Mouse (Mus musculus): Measurements from ENCODE around the gene Agap1. TPM values are rescaled to one million over a fixed set of nuclear protein-coding genes. Genes with fewer than 3 reads are reported as not detected.

Agap1 gene
- polyA plus RNA-seq, 1 experiment from 2014 or later, result 7.6 TPM

DNA sequence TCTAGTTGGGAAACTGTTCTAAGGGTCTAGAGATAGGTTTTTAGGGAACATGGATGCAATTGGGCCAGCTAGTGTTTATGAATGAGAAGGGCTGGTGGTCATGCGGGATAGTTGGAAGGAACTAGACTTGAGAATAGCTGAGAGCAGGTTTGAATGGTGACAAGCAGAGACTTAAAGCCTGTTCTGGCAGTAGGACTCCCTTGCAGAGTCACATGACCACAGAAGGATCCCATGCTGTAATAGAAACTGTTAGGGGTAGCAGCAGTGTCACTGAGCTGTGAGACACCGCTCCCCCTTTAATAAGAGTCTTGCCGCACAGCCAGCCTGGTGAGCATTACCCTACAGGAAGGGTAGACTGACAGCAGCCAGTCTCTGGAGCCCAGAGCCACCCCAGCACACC lies 201.6 kb downstream of the Agap1 start:
- no peaks in the 10 kb centered on the region for H3K27me3 ChIP-seq (ENCODE audit: control insufficient read depth, insufficient read depth, low read depth, low read length)
- 87% methylated on average over 3 of the region's 3 CpGs for WGBS
- no peaks in the 10 kb centered on the region for H3K9me3 ChIP-seq (ENCODE audit: control insufficient read depth, low read length)
- H3K4me1 ChIP-seq (replicated peaks; ENCODE audit: control insufficient read depth, insufficient read depth, low read length), result peaks cover 9% of the 10 kb centered on the region
- H3K4me2 ChIP-seq (ENCODE audit: low read depth, low read length), result no peak overlapping the region
- no peak overlapping the region for H3K4me3 ChIP-seq (ENCODE audit: low read length)
- 0 out of 2 replicates have a peak, but pooled peaks have one; percentile 5 for ATAC-seq (ENCODE audit: low read depth)
- no peaks in the 10 kb centered on the region for H3K36me3 ChIP-seq (ENCODE audit: control insufficient read depth, insufficient read depth, low read length)
- no peak overlapping the region for H3K27ac ChIP-seq (ENCODE audit: low read length)
- no peak overlapping the region for H3K9ac ChIP-seq (ENCODE audit: low read length)

DNA sequence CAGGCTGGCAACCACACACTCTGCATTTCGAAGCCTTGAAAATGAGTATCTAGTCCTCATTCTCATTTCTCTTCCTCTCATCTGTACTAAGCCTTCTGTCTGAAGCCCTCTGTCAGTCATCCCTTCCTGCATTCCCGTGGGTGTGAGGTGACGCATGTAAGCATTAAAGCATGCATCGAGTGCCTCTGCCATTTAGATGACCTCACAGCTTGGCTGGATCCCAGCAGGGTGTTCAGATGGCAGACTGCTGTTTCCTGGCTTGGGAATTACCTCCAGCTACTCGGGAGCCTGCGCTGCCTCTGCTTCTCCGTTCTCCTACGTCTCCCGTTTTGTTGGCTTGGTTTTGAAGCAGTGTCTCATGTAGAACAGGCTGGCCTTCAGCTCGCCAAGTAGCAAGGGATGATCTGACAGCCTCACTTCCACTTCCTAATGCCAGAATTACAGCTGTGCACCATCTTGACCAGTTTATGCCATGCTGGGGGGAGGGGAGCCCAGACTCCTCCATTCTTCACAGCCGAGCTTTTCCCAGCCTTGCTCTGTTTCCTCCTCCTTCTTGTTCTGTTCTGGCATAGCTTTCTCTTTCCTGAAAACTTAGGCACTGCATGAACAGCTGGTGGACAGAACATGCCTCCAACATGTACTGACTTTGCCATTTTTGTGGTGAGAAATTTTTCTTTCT lies 202.2 kb downstream of the Agap1 start:
- Histone ChIP-seq H3K4me3 (ENCODE audit: low read length) (no peak overlapping the region), H3K27me3 (ENCODE audit: control insufficient read depth, insufficient read depth, low read depth, low read length) (no peaks in the 10 kb centered on the region), H3K9ac (ENCODE audit: low read length) (no peak overlapping the region), H3K27ac (ENCODE audit: low read length) (0 out of 2 replicates have a peak overlapping the region, but pooled peaks have one; percentile 14), H3K36me3 (ENCODE audit: control insufficient read depth, insufficient read depth, low read length) (no peaks in the 10 kb centered on the region), H3K4me2 (ENCODE audit: low read depth, low read length) (peak overlapping the region; percentile 37), H3K9me3 (ENCODE audit: control insufficient read depth, low read length) (no peaks in the 10 kb centered on the region), H3K4me1 (replicated peaks; ENCODE audit: control insufficient read depth, insufficient read depth, low read length) (peaks cover 9% of the 10 kb centered on the region)
- peak; percentile 79 for ATAC-seq (ENCODE audit: low read depth)
- 22% methylated on average over 11 of the region's 11 CpGs for WGBS

DNA sequence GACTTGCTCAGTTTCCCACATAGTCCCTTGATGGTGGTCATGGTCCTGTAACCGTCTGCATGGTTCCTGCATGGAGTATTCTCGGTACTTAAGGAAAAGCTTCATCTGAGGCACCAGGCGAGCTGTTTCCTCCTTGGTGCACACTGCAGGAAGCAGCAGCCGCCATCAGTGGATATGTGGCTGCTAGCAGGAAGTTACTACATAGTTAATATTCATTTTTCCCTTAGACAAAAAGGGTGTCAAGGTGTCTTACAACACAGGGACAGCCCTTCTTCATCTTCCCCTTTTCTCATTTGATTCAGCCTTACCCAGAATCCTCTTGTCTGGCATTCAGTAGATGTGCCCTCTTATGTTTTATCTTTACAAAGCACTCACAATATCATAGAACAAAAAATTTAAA lies 206.2 kb downstream of the Agap1 start:
- no peak overlapping the region for H3K4me2 ChIP-seq (ENCODE audit: low read depth, low read length)
- ATAC-seq (ENCODE audit: low read depth), result no peak
- no peaks in the 10 kb centered on the region for H3K27me3 ChIP-seq (ENCODE audit: control insufficient read depth, insufficient read depth, low read depth, low read length)
- no peaks in the 10 kb centered on the region for H3K9me3 ChIP-seq (ENCODE audit: control insufficient read depth, low read length)
- no peak overlapping the region for H3K4me3 ChIP-seq (ENCODE audit: low read length)
- no peak overlapping the region for H3K9ac ChIP-seq (ENCODE audit: low read length)
- H3K27ac ChIP-seq (ENCODE audit: low read length), result no peak overlapping the region
- WGBS, result 75% methylated on average over 4 of the region's 4 CpGs
- no peaks in the 10 kb centered on the region for H3K36me3 ChIP-seq (ENCODE audit: control insufficient read depth, insufficient read depth, low read length)
- H3K4me1 ChIP-seq (replicated peaks; ENCODE audit: control insufficient read depth, insufficient read depth, low read length), result peaks cover 9% of the 10 kb centered on the region

DNA sequence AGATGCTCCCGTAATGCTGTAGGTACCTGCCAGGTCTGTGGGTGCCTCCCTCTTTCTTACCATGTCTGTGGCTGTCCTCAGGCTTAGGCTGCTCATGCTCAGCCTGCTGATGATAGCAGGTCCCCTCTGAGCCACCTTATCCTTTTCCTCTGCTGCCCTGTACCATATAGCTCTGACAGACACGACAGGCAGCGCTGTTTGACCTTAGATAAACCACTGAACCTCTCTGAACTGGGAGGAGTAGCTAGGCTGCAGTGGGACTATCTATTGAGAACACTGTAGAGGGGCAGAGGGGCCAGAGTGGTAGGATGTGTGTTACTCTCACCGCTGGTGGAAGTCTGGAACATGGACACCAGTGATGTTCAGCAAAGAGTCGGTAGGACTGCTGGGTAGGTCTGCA lies 211.5 kb downstream of the Agap1 start:
- Histone ChIP-seq H3K36me3 (ENCODE audit: control insufficient read depth, insufficient read depth, low read length) (peaks cover 6% of the 10 kb centered on the region), H3K27me3 (ENCODE audit: control insufficient read depth, insufficient read depth, low read depth, low read length) (no peaks in the 10 kb centered on the region), H3K27ac (ENCODE audit: low read length) (no peak overlapping the region), H3K4me2 (ENCODE audit: low read depth, low read length) (no peak overlapping the region), H3K4me1 (replicated peaks; ENCODE audit: control insufficient read depth, insufficient read depth, low read length) (no peaks in the 10 kb centered on the region), H3K4me3 (ENCODE audit: low read length) (no peak overlapping the region), H3K9me3 (ENCODE audit: control insufficient read depth, low read length) (no peaks in the 10 kb centered on the region), H3K9ac (ENCODE audit: low read length) (no peak overlapping the region)
- 86% methylated on average over 5 of the region's 5 CpGs for whole genome bisulfite sequencing
- ATAC-seq (ENCODE audit: low read depth), result no peak

DNA sequence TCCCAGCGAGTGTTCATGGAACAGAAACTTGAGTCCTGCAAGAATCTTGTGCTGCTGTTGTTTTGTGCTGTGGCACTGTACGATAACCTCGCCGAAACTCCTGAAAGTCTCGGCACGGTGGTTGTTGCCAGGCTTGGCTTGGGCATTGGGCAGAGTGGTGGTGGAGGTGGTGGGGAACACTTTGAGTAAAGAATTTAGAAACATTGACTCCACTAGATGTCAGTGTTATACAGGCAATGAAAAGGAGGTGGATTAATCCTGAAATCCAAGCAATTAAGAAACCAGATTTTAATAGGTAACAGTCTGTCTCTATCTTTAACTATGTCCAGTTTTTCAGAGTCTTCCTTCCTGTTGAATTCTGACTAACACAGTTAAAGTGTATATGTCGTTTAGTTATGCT lies 212.8 kb downstream of the Agap1 start:
- no peak for ATAC-seq (ENCODE audit: low read depth)
- 84% methylated on average over 7 of the region's 7 CpGs for WGBS

DNA sequence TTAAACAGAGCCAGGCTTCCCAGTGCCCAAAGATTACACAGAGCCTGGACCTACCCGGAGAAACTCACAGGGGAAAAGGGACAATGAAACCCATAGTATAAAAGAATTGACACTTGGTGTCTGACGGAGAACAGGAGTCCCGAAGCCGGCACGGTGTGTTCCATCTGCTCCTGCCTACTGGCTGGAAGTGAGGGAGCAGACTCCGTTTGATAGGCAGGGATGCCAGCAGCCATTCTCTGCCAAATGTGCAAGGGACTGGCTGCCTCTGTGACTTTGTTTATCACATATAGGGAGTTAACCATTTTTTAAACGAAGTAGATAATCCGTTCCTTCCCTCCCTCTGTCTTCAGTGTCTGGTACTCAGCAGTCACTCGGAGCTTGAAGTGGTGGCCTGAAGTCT lies 214.0 kb downstream of the Agap1 start:
- Histone ChIP-seq H3K9ac (ENCODE audit: low read length) (no peak overlapping the region), H3K27ac (ENCODE audit: low read length) (no peak overlapping the region), H3K36me3 (ENCODE audit: control insufficient read depth, insufficient read depth, low read length) (peaks cover 16% of the 10 kb centered on the region), H3K4me3 (ENCODE audit: low read length) (no peak overlapping the region), H3K4me1 (replicated peaks; ENCODE audit: control insufficient read depth, insufficient read depth, low read length) (no peaks in the 10 kb centered on the region), H3K27me3 (ENCODE audit: control insufficient read depth, insufficient read depth, low read depth, low read length) (no peaks in the 10 kb centered on the region), H3K4me2 (ENCODE audit: low read depth, low read length) (no peak overlapping the region), H3K9me3 (ENCODE audit: control insufficient read depth, low read length) (0 out of 2 replicates have a peak, but pooled peaks cover under 1% of the 10 kb centered on the region)
- ATAC-seq (ENCODE audit: low read depth), result no peak
- WGBS, result 68% methylated on average over 9 of the region's 9 CpGs

More for the DNA sequence above, 212.8 kb downstream of the Agap1 start:
- no peaks in the 10 kb centered on the region for H3K27me3 ChIP-seq (ENCODE audit: control insufficient read depth, insufficient read depth, low read depth, low read length)
- H3K9ac ChIP-seq (ENCODE audit: low read length), result no peak overlapping the region
- H3K4me2 ChIP-seq (ENCODE audit: low read depth, low read length), result no peak overlapping the region
- no peaks in the 10 kb centered on the region for H3K9me3 ChIP-seq (ENCODE audit: control insufficient read depth, low read length)
- H3K36me3 ChIP-seq (ENCODE audit: control insufficient read depth, insufficient read depth, low read length), result peaks cover 10% of the 10 kb centered on the region
- H3K27ac ChIP-seq (ENCODE audit: low read length), result no peak overlapping the region
- no peaks in the 10 kb centered on the region for H3K4me1 ChIP-seq (replicated peaks; ENCODE audit: control insufficient read depth, insufficient read depth, low read length)
- H3K4me3 ChIP-seq (ENCODE audit: low read length), result no peak overlapping the region

DNA sequence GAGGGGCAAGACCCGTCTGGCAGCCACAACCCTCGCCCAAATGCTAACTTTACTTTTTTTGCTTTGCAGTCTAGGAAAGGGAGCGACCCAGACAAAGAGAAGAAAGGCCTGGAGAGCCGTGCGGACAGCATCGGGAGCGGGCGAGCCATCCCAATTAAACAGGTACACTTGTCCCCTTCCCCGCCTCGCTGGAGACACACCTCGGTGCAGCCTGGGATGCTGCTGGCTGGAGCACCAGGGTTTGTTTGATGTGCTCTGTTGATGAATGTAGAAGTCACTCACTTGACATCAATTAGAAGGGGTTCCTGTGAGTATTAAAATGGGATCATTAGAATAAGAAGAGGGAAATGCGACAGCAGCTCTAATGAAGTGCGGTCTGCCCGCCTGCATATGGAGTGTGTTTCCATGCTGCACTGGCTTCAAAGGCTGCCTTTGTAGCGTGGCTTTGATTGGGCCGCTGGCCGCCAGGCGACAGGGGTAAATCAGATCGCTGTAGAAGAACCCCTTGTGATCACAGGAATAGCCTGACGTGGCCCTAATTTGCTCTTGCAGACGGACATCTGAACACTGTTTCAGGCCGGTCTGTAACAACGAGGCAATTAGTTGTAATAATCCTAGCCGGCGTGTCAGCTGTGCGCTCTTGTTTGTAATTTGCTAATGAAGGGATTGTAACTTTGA lies 216.6 kb downstream of the Agap1 start:
- peaks cover 2% of the 10 kb centered on the region; the same call in 1 of the 2 replicates for H3K4me1 ChIP-seq (replicated peaks; ENCODE audit: control insufficient read depth, insufficient read depth, low read length)
- H3K4me2 ChIP-seq (ENCODE audit: low read depth, low read length), result no peak overlapping the region
- no peaks in the 10 kb centered on the region for H3K27me3 ChIP-seq (ENCODE audit: control insufficient read depth, insufficient read depth, low read depth, low read length)
- ATAC-seq (ENCODE audit: low read depth), result no peak
- 0 out of 2 replicates have a peak, but pooled peaks cover 3% of the 10 kb centered on the region for H3K9me3 ChIP-seq (ENCODE audit: control insufficient read depth, low read length)
- no peak overlapping the region for H3K27ac ChIP-seq (ENCODE audit: low read length)
- H3K36me3 ChIP-seq (ENCODE audit: control insufficient read depth, insufficient read depth, low read length), result peaks cover 16% of the 10 kb centered on the region
- WGBS, result 90% methylated on average over 26 of the region's 26 CpGs
- H3K9ac ChIP-seq (ENCODE audit: low read length), result no peak overlapping the region
- no peak overlapping the region for H3K4me3 ChIP-seq (ENCODE audit: low read length)

DNA sequence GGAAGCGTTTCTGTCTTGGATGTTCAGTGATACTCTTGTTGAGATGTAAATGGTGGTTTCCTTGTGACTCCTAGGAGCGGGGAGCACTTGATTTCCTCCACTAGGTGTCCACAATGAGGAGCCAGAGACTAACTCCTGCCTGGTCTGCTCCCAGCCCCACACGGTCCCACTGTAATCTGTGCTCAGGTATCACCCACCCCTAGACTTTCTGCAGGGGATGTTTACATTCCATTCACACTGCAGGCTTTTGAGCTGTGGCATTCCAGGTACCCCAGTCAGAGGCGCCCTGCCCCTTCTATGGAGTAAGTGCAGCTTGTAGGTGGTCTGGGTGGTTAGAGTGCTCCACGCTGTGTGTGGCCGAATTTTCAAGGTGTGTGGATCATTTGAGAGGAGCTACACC lies 218.5 kb downstream of the Agap1 start:
- WGBS, result 57% methylated on average over 6 of the region's 6 CpGs
- Histone ChIP-seq H3K36me3 (ENCODE audit: control insufficient read depth, insufficient read depth, low read length) (peaks cover 14% of the 10 kb centered on the region), H3K4me1 (replicated peaks; ENCODE audit: control insufficient read depth, insufficient read depth, low read length) (peaks cover 4% of the 10 kb centered on the region; the same call in 1 of the 2 replicates), H3K27me3 (ENCODE audit: control insufficient read depth, insufficient read depth, low read depth, low read length) (no peaks in the 10 kb centered on the region), H3K4me2 (ENCODE audit: low read depth, low read length) (no peak overlapping the region), H3K9me3 (ENCODE audit: control insufficient read depth, low read length) (0 out of 2 replicates have a peak, but pooled peaks cover 3% of the 10 kb centered on the region), H3K9ac (ENCODE audit: low read length) (no peak overlapping the region), H3K4me3 (ENCODE audit: low read length) (no peak overlapping the region), H3K27ac (ENCODE audit: low read length) (0 out of 2 replicates have a peak overlapping the region, but pooled peaks have one; percentile 8)
- peak; percentile 85 for ATAC-seq (ENCODE audit: low read depth)

DNA sequence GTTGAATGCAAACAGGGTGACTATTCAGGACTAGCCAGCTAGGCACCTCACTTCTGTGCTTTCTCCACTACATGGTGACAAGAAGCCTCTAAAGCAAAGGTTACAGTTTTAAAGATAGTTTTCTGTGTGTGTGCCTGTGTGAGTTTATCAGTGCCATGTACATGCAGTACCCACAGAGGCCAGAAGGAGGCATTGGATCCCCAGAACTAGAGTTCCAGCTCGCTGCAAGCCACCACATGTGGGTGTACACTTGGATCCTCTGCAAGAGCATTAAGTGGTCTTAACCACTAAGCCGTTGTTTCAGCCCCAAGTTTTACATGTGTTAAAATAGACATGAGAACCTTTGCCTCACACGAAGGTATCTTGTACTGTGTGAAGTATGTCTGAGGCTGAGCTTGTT lies 219.1 kb downstream of the Agap1 start:
- H3K4me3 ChIP-seq (ENCODE audit: low read length), result no peak overlapping the region
- H3K27ac ChIP-seq (ENCODE audit: low read length), result 0 out of 2 replicates have a peak overlapping the region, but pooled peaks have one; percentile 8
- H3K4me2 ChIP-seq (ENCODE audit: low read depth, low read length), result no peak overlapping the region
- no peaks in the 10 kb centered on the region for H3K27me3 ChIP-seq (ENCODE audit: control insufficient read depth, insufficient read depth, low read depth, low read length)
- 0 out of 2 replicates have a peak, but pooled peaks cover 3% of the 10 kb centered on the region for H3K9me3 ChIP-seq (ENCODE audit: control insufficient read depth, low read length)
- peaks cover 4% of the 10 kb centered on the region; the same call in 1 of the 2 replicates for H3K4me1 ChIP-seq (replicated peaks; ENCODE audit: control insufficient read depth, insufficient read depth, low read length)
- ATAC-seq (ENCODE audit: low read depth), result no peak
- 75% methylated on average over 3 of the region's 3 CpGs for WGBS
- H3K9ac ChIP-seq (ENCODE audit: low read length), result no peak overlapping the region
- peaks cover 14% of the 10 kb centered on the region for H3K36me3 ChIP-seq (ENCODE audit: control insufficient read depth, insufficient read depth, low read length)

Data from lung, embryonic 16.5 days (tissue).